Mouse (Mus musculus): ENCODE measurements around the gene Mcmbp.

- TF ChIP-seq CTCF (IDR thresholded peaks at IDR 0.05; ENCODE audit: low read depth, low read length) (no peak), TAL1 (conservative IDR thresholded peaks at IDR 0.05; ENCODE audit: low read depth, low read length) (no peak), GATA1 (IDR thresholded peaks at IDR 0.05; ENCODE audit: borderline replicate concordance, low read length) (no peak), POLR2AphosphoS5 (IDR thresholded peaks at IDR 0.05; ENCODE audit: insufficient replicate concordance, low read depth, low read length) (no peak), GATA2 (IDR thresholded peaks at IDR 0.05; ENCODE audit: borderline replicate concordance, low read depth, low read length) (no peak)
These were observed 67.8 kb downstream of the Mcmbp start for GRCm38 (mm10) chr7:128672408-128673010.
